Mouse (Mus musculus): ENCODE data around the gene Abcc5.
"Not testable (repeated sequence)": the region's sequence is repeated elsewhere in the genome, so short reads cannot be mapped to it uniquely, and the experiment has no call there.

Abcc5 gene

GRCm38 (mm10) chr16:20425855-20426598 is at the start of gene Abcc5:
Gene Abcc5 (minus strand): TSS chr16:20426394.
- peak; percentile 91 for DNase-seq (ENCODE audit: low spot score)

DNA sequence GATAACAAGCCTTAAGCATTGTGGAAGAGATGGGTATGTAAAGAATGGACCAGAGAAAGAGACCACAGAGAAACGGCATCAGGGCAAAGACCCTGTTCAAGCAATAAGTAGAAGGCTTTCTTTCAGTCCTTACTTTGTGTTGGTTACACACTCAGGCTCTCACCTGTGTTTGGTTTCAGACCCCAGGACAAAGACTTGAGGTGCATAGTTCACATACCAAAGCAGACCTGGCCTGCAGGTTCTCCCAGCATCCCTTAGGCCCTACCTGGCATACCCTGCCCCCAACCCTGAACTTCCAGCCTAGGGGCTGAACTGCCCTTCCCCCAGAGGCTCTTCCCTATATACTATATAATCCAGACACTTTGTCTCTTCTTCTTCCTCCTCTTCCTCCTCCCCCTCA is 49.1 kb upstream of the Abcc5 start:
- no peak for DNase-seq (ENCODE audit: low spot score)

GRCm38 (mm10) chr16:20474786-20475185 is 48.6 kb upstream of the Abcc5 start:
- no peak for DNase-seq (ENCODE audit: low spot score)

- no peak for DNase-seq (ENCODE audit: low spot score)
Observed at GRCm38 (mm10) chr16:20474211-20474610, 48.0 kb upstream of the Abcc5 start.

DNA sequence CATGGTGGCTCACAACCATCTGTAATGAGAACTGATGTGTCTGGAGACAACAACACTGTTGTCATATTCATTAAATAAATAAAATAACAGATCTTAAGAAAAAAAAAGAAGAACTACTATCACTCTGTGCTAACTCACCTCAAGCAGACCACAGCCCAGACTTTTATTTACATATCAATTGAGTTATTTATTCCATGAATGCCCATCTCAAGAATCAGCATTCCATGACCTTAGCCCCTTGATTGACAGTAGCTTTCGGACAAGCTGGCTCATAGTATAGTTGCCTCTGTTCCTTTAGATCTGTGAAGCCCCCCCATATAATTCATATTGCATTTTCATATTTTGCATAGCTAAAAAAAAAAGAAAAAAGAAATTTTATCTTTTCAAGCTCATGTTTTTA is 47.6 kb upstream of the Abcc5 start:
- DNase-seq (ENCODE audit: low spot score): no peak

DNA sequence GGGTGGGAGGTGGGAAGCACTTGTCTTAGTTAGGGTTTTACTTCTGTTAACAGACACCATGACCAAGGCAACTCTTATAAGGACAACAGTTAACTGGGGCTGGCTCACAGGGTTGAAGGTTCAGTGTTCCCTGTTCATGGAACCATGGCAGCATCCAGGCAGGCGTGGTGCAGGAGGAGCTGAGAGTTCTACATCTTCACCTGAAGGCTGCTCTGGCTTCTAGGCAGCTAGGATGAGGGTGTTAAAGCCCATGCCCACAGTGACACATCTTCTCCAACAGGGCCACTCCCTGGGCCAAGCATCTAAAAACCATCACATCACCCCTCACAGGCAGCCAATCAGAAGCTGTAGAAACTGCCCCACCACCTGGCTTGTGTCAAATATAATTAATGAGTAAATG is 45.5 kb upstream of the Abcc5 start:
- no peak for DNase-seq (ENCODE audit: low spot score)

- DNase-seq (ENCODE audit: low spot score): no peak
Observed at GRCm38 (mm10) chr16:20470981-20471380, 44.8 kb upstream of the Abcc5 start.

DNA sequence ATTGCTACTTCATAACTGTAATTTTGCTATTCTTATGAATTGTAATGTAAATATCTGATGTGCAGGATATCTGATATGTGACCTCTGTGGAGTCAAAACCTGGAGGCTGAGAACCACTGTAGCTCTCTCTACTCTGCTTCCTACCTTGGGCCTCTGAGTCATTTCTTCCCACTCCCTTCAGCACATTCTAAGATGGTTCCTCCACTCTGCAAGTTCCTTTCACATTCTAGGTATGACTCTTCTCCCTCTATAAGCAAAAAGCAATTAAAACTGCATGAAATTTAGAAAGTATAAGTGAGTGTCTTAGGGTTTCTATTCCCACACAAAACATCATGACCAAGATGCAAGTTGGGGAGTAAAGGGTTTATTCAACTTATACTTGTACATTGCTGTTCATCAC is 38.5 kb upstream of the Abcc5 start:
- DNase-seq (ENCODE audit: low spot score): no peak

DNA sequence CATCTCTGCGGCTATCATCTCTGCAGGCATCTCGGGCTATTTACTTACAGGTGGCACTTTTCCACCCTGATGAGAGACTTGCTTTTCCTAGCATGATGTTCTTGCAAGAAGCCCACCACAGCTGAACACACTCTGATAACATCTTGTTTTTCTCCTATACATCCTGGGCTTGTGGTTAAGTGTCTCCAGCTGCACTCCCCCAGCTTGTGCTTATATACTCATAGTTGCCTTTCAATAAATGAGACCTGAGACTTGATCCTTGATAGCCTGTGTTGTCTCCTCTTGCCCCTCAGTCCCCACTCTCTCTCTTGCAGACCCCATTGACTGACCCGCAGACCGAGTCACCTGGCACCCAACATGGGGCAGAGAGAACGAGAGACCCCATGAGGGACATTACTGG is 32.5 kb upstream of the Abcc5 start:
- DNase-seq (ENCODE audit: low spot score): not testable (repeated sequence)

DNA sequence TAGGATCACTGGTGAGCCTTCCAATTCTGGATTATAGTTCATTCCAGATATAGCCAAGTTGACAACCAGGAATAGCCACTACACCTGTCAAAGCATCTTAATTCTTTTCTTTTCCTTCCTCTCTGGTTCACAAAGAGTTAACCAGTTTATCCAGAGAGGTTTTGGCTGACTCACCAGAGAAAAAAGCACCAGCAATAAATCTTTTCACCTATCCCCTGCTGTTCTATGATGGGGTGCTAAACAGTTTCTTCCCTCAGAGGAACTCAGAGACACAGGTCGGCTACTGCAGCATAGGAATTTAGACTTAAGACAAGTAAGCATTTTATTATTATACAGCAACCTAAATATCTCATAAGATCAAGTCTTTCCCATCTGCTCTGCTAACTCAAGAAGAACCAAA is 29.9 kb upstream of the Abcc5 start:
- no peak for DNase-seq (ENCODE audit: low spot score)

GRCm38 (mm10) chr16:20454155-20454654 is 28.0 kb upstream of the Abcc5 start:
- DNase-seq (ENCODE audit: low spot score): no peak

GRCm38 (mm10) chr16:20451774-20452173 is 25.6 kb upstream of the Abcc5 start:
- DNase-seq (ENCODE audit: low spot score): no peak

DNA sequence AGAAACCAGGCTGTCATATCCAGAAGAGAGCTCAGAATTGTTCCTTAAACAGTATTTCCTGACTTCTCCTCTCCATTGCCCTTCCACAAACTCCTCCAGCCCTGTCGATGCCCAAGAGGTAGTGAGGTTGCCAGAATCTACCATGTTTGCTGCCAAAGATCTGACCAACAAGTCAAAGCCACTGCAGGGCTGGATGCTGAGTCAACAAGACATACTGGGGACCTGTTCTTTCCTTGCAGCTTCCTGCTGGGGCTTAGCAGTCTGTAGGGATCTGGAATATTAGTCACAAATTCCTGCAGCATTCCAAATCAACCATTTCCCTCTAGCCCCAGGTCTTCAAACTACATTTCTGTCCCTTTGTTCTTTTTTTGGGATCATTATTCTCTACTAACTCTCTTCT is 19.7 kb upstream of the Abcc5 start:
- no peak for DNase-seq (ENCODE audit: low spot score)

DNA sequence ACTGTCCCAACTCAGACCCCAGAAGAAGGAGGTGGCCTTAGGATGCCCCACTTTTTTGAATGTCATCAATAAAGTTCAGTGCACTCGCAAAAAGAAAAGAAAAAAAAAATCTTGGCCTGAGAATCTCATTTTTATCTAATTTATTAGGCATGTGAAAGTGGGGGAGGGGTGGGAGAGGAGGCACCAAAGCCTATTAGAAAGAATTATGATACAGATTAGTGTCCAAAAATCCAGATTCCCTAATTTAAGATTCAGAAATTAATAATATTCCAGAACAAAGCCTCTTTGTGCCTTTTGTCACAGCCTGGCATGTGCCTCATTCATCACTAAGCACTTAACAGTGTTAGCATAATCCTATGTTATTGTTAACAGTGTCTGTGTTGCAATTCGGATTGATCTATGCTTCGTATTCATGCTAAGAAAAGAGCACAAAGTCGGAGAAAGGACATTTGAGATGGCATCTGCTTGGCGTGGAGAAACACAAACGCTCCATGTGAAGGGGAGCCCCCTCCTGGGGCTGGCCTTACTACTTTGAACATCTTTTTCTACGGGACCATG is 18.7 kb upstream of the Abcc5 start:
- DNase-seq (ENCODE audit: low spot score): no peak

DNA sequence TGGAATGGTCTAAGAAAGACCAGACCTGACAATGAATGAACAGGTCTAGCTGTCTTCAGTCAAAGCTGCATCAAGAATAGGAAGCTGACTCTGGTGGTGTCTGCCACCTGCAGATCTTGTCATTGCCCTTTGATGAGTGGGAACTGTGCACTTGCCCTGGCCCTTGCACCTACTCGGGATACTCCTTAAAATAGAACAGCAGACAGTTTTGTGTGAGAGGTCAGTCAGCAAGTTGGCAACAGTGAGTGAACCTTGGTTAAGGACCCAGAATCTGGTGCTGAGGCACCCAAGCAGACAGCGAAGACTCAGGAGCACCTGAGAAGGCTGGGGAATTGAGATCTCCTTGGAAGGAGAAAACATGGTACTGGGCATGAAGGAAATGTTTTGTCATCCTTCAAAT is 16.7 kb upstream of the Abcc5 start:
- no peak for DNase-seq (ENCODE audit: low spot score)

DNA sequence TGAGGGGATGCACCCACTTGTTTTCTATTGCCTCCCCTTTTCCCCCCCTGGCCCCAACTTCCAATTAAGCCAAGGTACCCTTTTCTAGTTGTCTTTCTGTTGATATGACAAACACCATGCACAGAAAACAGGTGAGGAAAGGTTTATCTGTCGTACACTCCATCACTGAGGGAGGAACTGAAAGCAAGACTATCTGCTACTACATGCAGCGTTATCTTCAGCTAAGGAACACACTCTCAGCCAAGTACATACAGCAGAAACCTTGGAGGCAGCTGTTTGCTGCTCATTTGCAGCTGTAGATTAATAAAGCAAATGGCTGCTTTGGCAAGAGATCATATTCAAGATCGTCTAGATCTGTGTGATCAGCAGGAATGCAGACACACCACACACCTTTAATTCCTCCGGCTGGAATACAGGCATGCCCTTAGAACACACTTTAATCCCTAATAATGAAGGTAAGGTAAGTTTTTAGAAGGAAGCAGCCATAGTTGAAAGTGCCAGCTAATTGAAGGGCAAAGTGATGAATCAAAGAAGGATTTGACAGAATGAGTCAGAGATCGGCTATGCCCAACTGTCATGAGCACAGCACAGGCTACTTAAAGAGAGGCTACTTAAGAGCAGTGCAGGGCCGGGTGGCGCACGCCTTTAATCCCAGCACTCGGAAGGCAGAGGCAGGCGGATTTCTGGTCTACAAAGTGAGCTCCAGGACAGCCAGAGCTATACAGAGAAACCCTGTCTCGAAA is 12.7 kb upstream of the Abcc5 start:
- DNase-seq (ENCODE audit: low spot score): no peak

DNA sequence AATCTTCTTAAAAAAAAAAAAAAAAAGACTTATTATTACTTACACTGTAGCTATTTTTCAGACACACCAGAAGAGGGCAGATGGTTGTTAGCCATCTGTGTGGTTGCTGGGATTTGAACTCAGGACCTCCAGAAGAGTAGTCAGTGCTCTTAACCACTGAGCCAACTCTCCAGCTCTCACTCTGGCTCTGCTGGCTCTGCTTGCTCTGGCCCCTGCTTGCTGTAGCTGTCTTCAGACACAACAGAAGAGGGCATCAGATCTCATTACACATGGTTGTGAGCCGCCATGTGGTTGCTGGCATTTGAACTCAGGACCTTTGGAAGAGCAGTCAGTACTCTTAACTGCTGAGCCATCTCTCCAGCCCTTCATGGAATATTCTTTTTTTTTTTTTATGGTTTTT is 11.9 kb upstream of the Abcc5 start:
- DNase-seq (ENCODE audit: low spot score): not testable (repeated sequence)

GRCm38 (mm10) chr16:20436281-20436680 is 10.1 kb upstream of the Abcc5 start:
- DNase-seq (ENCODE audit: low spot score): no peak

- DNase-seq (ENCODE audit: low spot score): no peak
Observed at GRCm38 (mm10) chr16:20429328-20429727, 3.1 kb upstream of the Abcc5 start.

DNA sequence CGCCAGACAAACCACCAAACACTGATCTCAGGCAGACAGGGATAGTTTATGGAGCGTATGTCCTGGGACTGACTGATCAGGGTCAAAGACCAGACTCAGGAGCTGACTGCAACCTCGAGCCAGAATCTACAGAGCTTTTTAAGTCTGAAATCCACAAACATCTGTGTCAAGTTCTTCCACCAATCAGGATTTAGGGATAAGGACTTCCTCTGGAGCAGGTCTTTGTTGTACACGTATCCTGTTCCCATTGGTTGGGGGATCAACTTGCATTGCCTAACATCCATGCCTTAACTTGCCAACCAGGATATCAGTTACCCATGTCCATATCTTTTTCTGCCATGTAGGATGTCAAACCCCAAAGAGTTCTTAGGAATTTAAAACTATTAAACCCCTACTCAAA is 1.4 kb upstream of the Abcc5 start:
- DNase-seq (ENCODE audit: low spot score): no peak

DNA sequence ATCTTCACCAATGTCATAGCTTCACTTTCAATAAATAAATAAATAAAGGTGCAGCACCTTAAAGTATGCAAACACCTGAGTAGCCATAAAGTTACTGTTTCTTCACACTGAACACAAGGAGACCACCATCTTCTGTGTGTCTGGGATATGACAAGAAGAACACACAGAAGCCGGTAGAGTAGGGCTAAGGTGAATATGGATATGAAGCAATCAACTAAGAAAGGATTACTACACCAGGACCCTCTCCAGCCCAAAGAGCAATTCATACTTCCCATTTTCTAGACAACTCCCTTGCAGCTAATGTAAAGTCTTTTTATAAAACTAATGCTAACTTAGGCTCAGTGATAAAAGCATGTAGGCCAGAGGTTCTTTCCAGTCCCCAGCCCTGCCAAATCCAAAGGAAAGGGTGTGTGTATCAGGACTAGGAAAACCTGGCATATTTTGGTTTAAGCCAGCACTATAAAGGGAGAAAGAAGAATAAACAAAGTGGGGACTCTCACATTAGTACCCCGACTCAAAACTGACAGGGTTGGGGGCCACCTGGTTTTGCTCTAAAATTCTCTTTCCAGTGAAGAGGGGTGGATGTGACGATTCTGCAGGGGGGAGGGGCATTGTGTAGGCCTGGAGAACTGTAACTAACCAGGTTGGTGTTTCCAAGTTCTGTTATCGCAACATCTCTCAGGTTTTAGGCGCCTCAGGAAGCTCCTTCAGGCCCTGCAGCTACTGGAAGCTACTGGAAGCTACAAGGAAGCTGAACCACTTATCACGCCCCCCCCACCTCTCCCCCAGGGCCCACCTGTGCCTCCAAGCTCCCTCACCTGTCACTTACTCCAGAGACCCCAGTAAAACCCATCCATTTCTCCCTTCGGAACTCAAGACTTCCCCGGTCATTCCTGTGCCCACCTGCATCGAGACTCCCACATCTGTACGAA is 1.2 kb downstream of the Abcc5 start:
- no peak for DNase-seq (ENCODE audit: low spot score)

DNA sequence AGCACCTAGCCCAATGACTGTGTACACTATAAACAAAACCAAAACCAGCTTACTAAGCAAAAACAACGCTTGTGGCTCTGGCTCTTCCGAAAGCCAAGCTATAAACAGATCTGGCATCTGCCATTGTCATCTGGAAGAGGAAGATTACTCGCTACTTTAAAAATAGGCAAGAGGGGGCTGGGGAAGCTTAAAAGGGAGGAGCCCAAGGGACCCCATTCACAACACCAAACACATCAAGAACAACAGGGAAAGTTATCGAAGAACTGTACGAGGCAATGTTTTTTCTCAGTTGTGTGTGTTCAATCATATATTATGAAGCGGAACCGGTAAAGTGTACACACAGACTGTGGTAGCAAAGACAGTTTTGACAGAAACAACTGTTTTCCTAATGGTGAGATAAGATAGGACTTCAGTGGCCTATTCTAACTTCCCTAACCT is 1.9 kb downstream of the Abcc5 start:
- no peak for DNase-seq (ENCODE audit: low spot score)
